Comparison of ENCODE assay signal across 7 mouse cellular contexts in the genomic region with DNA sequence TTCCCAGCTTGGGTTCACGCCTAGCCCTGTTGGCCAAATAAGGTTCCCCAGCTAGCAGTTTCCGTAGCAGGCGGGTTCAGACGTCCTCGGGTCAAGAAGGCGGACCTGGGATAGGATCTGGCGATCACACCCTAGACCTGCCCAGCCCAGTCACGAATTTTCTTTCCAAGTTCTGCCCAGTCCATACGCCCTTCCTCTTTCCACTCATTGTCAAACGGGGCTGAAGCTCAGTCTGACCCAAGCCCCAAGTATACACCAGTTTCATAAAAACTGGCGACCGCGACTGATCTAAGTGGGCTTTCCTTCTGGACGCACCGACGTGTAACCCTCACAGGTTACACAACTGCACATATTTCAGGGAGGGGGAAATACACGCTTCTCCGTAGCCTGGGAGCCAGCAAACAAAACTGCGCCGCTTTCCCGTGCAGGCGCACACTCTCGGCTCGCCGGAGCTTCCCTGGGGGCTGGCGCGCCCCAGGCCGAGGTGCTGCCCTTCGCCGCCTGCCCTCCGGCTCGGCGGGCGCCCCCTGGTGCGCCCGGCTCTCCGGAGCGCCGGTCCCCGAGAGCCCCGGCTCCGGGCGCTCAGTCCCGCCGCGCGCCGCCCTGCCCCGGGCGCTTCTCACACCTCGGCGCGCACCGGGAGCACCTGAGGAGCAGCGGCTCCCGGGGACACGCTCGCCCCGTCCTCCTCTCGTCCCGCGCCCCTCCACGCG. TPM values are rescaled to one million over a fixed set of nuclear protein-coding genes. Genes with fewer than 3 reads are reported as not detected.
DNase-seq lines count a peak whose midpoint lies in the region; ATAC-seq and TF ChIP-seq lines count a peak whose summit lies in the region.

No protein-coding gene starts in this region.

- peak; percentile 87 for ATAC-seq in intestine, embryonic 16.5 days
- peak; percentile 63 for ATAC-seq in limb, embryonic 14.5 days (ENCODE audit: low FRiP score, low read depth)
- peak; percentile 89 for ATAC-seq in midbrain, embryonic 15.5 days (replicated peaks)

- no peaks in the 10 kb centered on the region for H3K36me3 ChIP-seq in intestine, embryonic 16.5 days (ENCODE audit: control insufficient read depth, insufficient read depth, low read length)
- H3K36me3 ChIP-seq in limb, embryonic 14.5 days (ENCODE audit: control insufficient read depth, insufficient read depth, low read length): no peaks in the 10 kb centered on the region
- no peaks in the 10 kb centered on the region for H3K36me3 ChIP-seq in midbrain, embryonic 15.5 days (replicated peaks)

- H3K4me3 ChIP-seq in intestine, embryonic 16.5 days (ENCODE audit: low read length): peak overlapping the region; percentile 81
- peak overlapping the region; percentile 78 for H3K4me3 ChIP-seq in limb, embryonic 14.5 days (replicated peaks; ENCODE audit: low read length)
- H3K4me3 ChIP-seq in midbrain, embryonic 15.5 days: peak overlapping the region; percentile 94

- peak overlapping the region; percentile 84 for H3K9ac ChIP-seq in intestine, embryonic 16.5 days (ENCODE audit: low read depth, low read length)
- peak overlapping the region; percentile 61 for H3K9ac ChIP-seq in limb, embryonic 14.5 days (ENCODE audit: low read depth, low read length, severe bottlenecking)
- peak overlapping the region; percentile 65 for H3K9ac ChIP-seq in midbrain, embryonic 15.5 days

- peak; percentile 95 for DNase-seq in adipocyte (ENCODE audit: low spot score)
- DNase-seq in embryo, embryonic 11 days: peak; percentile 63
- DNase-seq in gastrocnemius, postnatal 4 days (ENCODE audit: low spot score in 2 of 2): peak; percentile 27 to 53
- peak; percentile 26 for DNase-seq in limb, embryonic 14.5 days (ENCODE audit: low spot score)
- DNase-seq in spleen, postnatal 10 days (ENCODE audit: low spot score in 2 of 2): peak; percentile 45 to 60

- peak overlapping the region; percentile 66 for H3K4me2 ChIP-seq in intestine, embryonic 16.5 days (ENCODE audit: low read depth, low read length)
- H3K4me2 ChIP-seq in limb, embryonic 14.5 days (replicated peaks; ENCODE audit: low read depth, low read length, severe bottlenecking): peak overlapping the region; percentile 86
- H3K4me2 ChIP-seq in midbrain, embryonic 15.5 days: peak overlapping the region; percentile 94

- H3K27me3 ChIP-seq in intestine, embryonic 16.5 days (replicated peaks; ENCODE audit: control insufficient read depth, insufficient read depth, low read length): no peaks in the 10 kb centered on the region
- H3K27me3 ChIP-seq in limb, embryonic 14.5 days (ENCODE audit: control insufficient read depth, insufficient read depth, low read length): peaks cover 6% of the 10 kb centered on the region
- H3K27me3 ChIP-seq in midbrain, embryonic 15.5 days (replicated peaks): 0 out of 2 replicates have a peak, but pooled peaks cover 7% of the 10 kb centered on the region

- no peaks in the 10 kb centered on the region for H3K9me3 ChIP-seq in intestine, embryonic 16.5 days (ENCODE audit: control insufficient read depth, low read length)
- H3K9me3 ChIP-seq in limb, embryonic 14.5 days (ENCODE audit: control insufficient read depth, low read length): no peaks in the 10 kb centered on the region
- H3K9me3 ChIP-seq in midbrain, embryonic 15.5 days: no peaks in the 10 kb centered on the region

- peaks cover 5% of the 10 kb centered on the region; the same call in 1 of the 2 replicates for H3K4me1 ChIP-seq in intestine, embryonic 16.5 days (ENCODE audit: control insufficient read depth, insufficient read depth, low read length)
- no peaks in the 10 kb centered on the region for H3K4me1 ChIP-seq in limb, embryonic 14.5 days (ENCODE audit: control insufficient read depth, insufficient read depth, low read length)
- H3K4me1 ChIP-seq in midbrain, embryonic 15.5 days: peaks cover 11% of the 10 kb centered on the region

- WGBS in intestine, embryonic 16.5 days: under 1% methylated on average over 61 of the region's 64 CpGs
- 2% methylated on average over 47 of the region's 64 CpGs for WGBS in limb, embryonic 14.5 days
- under 1% methylated on average over 54 of the region's 64 CpGs for WGBS in midbrain, embryonic 15.5 days

- H3K27ac ChIP-seq in intestine, embryonic 16.5 days (ENCODE audit: low read length): peak overlapping the region; percentile 92
- H3K27ac ChIP-seq in limb, embryonic 14.5 days (replicated peaks; ENCODE audit: low read depth, low read length): 0 out of 2 replicates have a peak overlapping the region, but pooled peaks have one; percentile 33
- peak overlapping the region; percentile 67 for H3K27ac ChIP-seq in midbrain, embryonic 15.5 days

- no peak for TF ChIP-seq POLR2A in limb, embryonic 14.5 days (IDR thresholded peaks at IDR 0.05; ENCODE audit: borderline replicate concordance, extremely low read depth, insufficient read depth, insufficient read length)

RNA-seq across cellular contexts. Expression of a gene that starts 0.5 kb away (rescaled TPM):
- 100 to 1,000 TPM; 353 to 367 TPM for total RNA-seq in gastrocnemius, postnatal 4 days (2021)
- 35.7 and 37.2 TPM in 2 replicates for polyA plus RNA-seq in intestine, embryonic 16.5 days (2015; fragmentation: Nextera tagmentation; extraction: Ambion mirVana)
- 36.6 and 37.9 TPM in 2 replicates for polyA plus RNA-seq in limb, embryonic 14.5 days (2012; rRNA removed)
- polyA plus RNA-seq in limb, embryonic 14.5 days (2014; fragmentation: Nextera tagmentation; extraction: Ambion mirVana): 34.2 and 37.9 TPM in 2 replicates
- 12.7 and 14.1 TPM in 2 replicates for polyA plus RNA-seq in midbrain, embryonic 15.5 days (2015; fragmentation: Nextera tagmentation; extraction: Ambion mirVana)

Comparison
In these comparisons a context has a peak if more than half of its experiments do, and no peak if none do; other contexts are left out.
1. Peak in every context shown above with its lines: DNase-seq, ATAC-seq, H3K4me3 ChIP-seq and H3K27ac ChIP-seq.
2. DNase-seq: peak in every context shown above with its lines; median percentile 95 in adipocyte; 63 in embryo, embryonic 11 days; 52 in spleen, postnatal 10 days; 40 in gastrocnemius, postnatal 4 days; 26 in limb, embryonic 14.5 days.
3. H3K27ac ChIP-seq: peak in every context shown above with its lines; median percentile 92 in intestine, embryonic 16.5 days; 67 in midbrain, embryonic 15.5 days; 33 in limb, embryonic 14.5 days.